Mouse (Mus musculus): Measurements from ENCODE around the gene AF067061. TPM values are rescaled to one million over a fixed set of nuclear protein-coding genes. Genes with fewer than 3 reads are reported as not detected.

The AF067061 gene
- total RNA-seq, 4 experiments from 2014 or later: not detected

Other genes with a start within 250 kb of the AF067061 start
- gene Gm36079, start 236.1 kb upstream of the AF067061 start, total RNA-seq (2022): not detected
- under 1 TPM in 3 of 4 experiments, not detected in 1; 0.21 to 0.54 (median 0.25) TPM for gene Gm21188, start 210.9 kb upstream of the AF067061 start, total RNA-seq (2022)
- gene Gm20767, start 122.9 kb upstream of the AF067061 start, total RNA-seq (2022): not detected
- not detected for gene Gm21818, start 90.7 kb upstream of the AF067061 start, total RNA-seq (2022)
- gene Gm21762, start 47.2 kb upstream of the AF067061 start, total RNA-seq (2022): not detected
- not detected for gene Gm21731, start 24.0 kb upstream of the AF067061 start, total RNA-seq (2022)
- under 1 TPM in 1 of 4 experiments, not detected in 3; 0.38 TPM for gene BC147527, start 37.3 kb downstream of the AF067061 start, total RNA-seq (2022)
- gene Tcstv3, start 53.8 kb downstream of the AF067061 start, total RNA-seq (2022): not detected

Data from adrenal gland, adult 8-10 months (tissue).